Mouse (Mus musculus) megakaryocyte, adult 5-6 weeks (primary cell): Measurements from ENCODE around the gene Letm1. TPM values are rescaled to one million over a fixed set of nuclear protein-coding genes. Genes with fewer than 3 reads are reported as not detected.

Experiments used
- total RNA-seq, 2 experiments: library from RNA; stranded (forward) in 1 of 2; stranded (reverse) in 1 of 2; fragments of 153-499, 151-499 nt in 1 of 2; fragments of 221-1000, 200-1000 nt in 1 of 2; gene quantifications; 2 replicates each; pipeline versions ENCODE4 v1.2.3 to v1.2.4; 2015 to 2017

Gene Letm1
- total RNA-seq, 2 experiments from 2014 or later = 15.3 to 17.0 TPM

Other genes with a start within 250 kb of the Letm1 start
- gene Fam53a, start 153.2 kb downstream of the Letm1 start, total RNA-seq (2015) = 14.0 and 14.4 TPM in 2 replicates
- gene Fam53a, start 153.2 kb downstream of the Letm1 start, total RNA-seq (2017) = 8.2 and 9.4 TPM in 2 replicates
- gene Gm9903, start 152.9 kb downstream of the Letm1 start, total RNA-seq (2015) = 0.32 and 0.36 TPM in 2 replicates
- gene Gm9903, start 152.9 kb downstream of the Letm1 start, total RNA-seq (2017) = 0.07 and 0.57 TPM in 2 replicates
- 215 and 221 TPM in 2 replicates for gene Slbp, start 130.2 kb downstream of the Letm1 start, total RNA-seq (2015)
- gene Slbp, start 130.2 kb downstream of the Letm1 start, total RNA-seq (2017) = 234 and 254 TPM in 2 replicates
- 162 and 163 TPM in 2 replicates for gene Tacc3, start 124.7 kb downstream of the Letm1 start, total RNA-seq (2015)
- gene Tacc3, start 124.7 kb downstream of the Letm1 start, total RNA-seq (2017) = 165 and 193 TPM in 2 replicates
- 14.4 and 16.5 TPM in 2 replicates for gene Tmem129, start 124.4 kb downstream of the Letm1 start, total RNA-seq (2015)
- gene Tmem129, start 124.4 kb downstream of the Letm1 start, total RNA-seq (2017) = 14.4 and 15.0 TPM in 2 replicates
- 0.30 TPM in 1 of 2 replicates, not detected in the other for gene Fgfr3, start 61.1 kb downstream of the Letm1 start, total RNA-seq (2015)
- gene Fgfr3, start 61.1 kb downstream of the Letm1 start, total RNA-seq (2017) = not detected in 2 replicates
- gene Nsd2, start 37.9 kb upstream of the Letm1 start, total RNA-seq (2015) = 49.9 and 61.0 TPM in 2 replicates
- gene Nsd2, start 37.9 kb upstream of the Letm1 start, total RNA-seq (2017) = 88.7 and 89.6 TPM in 2 replicates
- 26.5 and 28.4 TPM in 2 replicates for gene Nelfa, start 153.6 kb upstream of the Letm1 start, total RNA-seq (2015)
- 25.6 and 30.7 TPM in 2 replicates for gene Nelfa, start 153.6 kb upstream of the Letm1 start, total RNA-seq (2017)
- 0.48 and 1.5 TPM in 2 replicates for gene Gm1673, start 200.6 kb upstream of the Letm1 start, total RNA-seq (2015)
- gene Gm1673, start 200.6 kb upstream of the Letm1 start, total RNA-seq (2017) = 2.0 and 3.8 TPM in 2 replicates
- gene Nat8l, start 213.2 kb upstream of the Letm1 start, total RNA-seq (2015) = 4.9 and 6.3 TPM in 2 replicates
- gene Nat8l, start 213.2 kb upstream of the Letm1 start, total RNA-seq (2017) = 6.7 and 8.4 TPM in 2 replicates